Mouse (Mus musculus) left cerebral cortex, adult 11 months (tissue): ENCODE measurements around the gene Gucy1a1.

Source experiments
- DNase-seq: peaks from one replicate; pipeline ENCODE4 v3.0.0; 2022; ENCODE audit warnings: low spot score

Gene Gucy1a1

DNA sequence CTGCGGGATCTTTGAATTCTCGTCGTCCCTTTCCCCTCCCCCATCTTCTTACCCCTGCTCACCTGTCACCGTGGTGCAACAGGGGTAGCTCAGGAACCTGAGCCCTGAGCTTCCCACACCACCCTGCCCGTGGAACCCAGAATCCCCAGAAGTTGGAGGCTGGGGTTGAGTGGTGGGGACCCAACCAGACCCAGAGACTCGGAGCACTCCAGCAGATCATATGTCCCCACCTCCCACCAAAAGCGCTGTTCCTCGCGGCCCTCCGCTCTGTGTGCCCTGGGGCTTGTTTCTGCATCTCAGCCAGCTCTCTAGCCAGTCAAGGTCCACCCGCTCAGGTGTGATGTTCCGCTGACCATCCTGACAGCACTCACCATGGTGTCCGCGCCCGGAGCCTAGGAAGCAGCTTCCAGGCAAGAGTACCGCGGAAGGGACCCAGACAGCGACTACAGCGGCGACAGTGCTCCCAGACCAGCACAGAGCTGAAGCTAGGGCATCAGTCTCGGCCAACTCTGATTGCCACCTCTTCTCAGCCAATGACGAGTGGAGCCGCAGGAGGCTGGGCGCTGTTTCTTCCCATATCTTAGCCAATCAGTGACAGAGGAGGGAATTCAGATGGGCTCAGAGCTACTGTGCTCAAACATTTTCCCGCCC lies 71.3 kb downstream of the Gucy1a1 start, which contains the start of gene Gucy1b1:
Gucy1b1 (minus strand) TSS at position 489 of the 651 bp plus-strand sequence.
- DNase-seq = peak; percentile 83

DNA sequence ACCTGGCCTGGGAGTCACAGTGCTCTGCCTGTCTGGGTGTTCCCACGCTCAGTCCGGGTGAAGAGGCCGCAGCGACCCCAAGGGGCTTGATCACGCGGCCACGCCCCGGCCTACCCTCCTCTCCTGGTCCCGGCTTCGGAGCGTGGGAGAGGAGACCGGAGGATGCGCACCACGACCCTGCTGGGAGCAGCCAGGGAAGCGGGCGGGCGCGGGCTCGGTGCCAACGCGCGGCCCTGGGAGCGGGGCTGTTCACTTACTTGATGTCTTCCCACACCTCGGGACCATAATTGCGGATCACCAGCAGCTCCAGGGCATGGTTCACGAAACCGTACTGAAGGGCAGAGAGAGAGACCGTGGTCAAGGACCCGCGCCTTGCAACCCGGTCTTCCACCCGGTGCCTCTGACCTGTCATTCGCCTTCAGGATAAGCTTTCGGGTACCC lies 71.8 kb downstream of the Gucy1a1 start:
- DNase-seq = peak; percentile 62

DNA sequence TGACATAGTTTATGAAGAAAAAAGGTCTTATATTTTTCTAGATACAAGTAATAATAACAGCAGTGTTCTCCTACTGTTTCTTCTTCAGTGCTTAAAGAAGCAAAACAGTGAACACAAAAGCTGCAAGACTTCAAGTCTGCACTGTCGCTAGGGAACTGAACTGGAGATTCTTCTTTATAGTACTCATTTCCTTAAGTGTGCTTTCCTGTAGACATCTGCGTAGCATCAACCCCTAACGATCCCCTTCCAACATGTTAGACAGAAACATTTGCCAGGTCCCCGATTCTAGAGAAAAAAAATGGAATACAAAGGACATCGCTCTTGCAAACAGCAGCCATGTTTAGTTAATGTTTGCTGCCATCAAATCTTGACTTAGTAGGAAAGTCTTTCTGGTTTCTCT lies 77.8 kb downstream of the Gucy1a1 start:
- DNase-seq = no peak

DNA sequence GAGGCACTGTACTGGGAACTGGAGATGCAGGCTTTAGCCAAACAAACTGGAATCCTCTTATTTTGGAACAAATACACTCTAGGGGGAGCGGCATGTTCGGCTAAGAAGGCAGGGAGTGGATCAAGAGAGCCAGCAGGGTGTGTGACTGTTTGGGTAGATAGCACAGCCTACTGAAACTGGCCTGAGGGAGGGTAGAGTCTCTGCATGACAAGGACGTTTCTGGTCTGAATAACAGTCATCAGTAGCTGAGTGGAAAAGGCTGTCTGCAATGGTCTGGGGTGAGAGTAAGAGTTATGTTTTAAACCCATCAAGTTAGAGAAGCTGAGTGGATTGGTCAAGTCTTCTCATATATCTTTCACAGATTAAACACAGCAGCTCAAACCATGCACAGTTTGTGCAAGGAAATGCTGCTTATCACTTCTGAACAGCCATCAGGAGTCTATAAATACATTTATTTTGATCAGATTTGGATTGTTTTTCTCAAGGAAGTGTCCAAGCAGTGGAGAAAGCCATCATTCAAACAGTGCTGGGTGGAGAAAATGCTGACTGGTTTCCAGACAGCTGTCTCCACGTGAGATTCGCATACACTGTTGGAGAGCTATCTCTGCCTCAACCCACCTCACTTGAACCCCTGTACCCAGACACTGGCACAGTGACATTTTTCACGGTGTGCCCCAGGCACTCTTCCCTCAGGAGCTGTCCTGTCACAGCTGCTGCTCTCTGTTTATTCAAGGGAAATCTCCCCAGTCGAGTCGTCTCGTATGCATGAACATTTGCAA lies 84.0 kb downstream of the Gucy1a1 start:
- DNase-seq = no peak

DNA sequence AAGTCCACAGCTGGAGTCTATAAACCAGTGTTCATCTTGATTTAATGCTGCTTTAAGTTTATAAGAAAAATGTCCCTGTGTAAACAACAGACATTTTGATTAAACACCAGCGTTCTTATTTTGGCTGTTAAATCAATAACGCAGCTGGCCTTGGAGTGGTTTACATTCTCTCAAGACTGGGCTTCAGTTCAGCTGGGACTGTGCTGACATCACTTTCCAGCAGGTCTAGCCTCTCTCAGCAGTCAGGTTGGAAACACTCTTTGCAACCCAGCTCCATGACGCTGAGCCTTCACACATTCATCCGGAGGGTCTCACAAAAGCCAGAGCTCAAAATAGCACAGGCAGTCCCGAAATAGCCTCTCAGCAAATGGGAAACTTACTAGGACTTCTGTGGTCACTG lies 88.4 kb downstream of the Gucy1a1 start:
- no peak for DNase-seq

DNA sequence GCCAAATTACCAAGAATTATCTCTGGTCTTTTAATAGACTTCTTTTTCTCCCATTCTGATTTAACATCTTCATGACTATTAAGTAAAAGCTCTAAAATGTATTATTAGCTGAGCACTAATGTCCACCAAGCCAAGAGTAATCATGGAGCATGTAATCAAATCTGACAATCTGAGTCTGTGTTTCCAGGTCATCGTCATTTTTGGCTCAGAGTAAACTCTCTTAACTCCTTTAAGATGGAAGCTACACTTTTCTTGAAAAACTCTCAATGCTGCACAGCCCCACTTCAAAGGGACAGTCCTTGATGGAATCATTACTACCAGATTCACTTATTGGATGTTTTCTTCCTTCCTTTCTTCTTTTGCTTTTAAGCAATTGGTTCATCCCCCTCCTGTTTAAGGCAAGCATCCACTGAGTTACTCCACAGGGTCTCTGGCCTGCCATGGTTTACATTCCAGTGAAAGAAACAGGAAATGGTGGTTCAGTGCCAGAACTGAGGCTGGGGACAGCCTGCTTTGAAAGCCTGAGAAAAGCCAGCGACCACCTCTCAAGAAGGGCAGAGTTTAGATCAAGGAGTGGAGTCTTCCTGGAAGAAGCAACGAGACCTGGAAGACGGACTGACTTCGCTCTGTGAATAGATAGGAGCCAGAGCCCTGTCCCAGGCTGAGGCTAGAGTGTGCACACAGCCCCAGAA lies 91.2 kb downstream of the Gucy1a1 start:
- no peak for DNase-seq

DNA sequence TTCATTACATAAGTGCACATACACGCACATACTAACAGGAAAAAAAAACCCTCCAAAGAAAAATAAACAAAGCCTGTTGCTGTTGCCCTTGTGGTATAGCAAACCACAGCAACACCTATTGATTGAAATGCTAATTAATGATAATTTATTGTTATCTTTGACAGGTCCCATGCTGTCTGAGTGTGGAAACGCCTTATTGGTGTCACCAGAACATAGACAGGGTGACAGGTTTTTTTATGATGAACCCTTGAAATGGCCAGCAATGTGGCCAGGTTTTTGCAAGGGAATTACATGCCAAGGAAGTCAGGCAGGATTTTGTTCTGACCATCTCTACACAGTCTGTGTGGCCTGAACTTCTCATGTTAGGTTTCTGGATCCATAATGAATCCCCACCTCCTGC lies 93.6 kb downstream of the Gucy1a1 start:
- DNase-seq = no peak

DNA sequence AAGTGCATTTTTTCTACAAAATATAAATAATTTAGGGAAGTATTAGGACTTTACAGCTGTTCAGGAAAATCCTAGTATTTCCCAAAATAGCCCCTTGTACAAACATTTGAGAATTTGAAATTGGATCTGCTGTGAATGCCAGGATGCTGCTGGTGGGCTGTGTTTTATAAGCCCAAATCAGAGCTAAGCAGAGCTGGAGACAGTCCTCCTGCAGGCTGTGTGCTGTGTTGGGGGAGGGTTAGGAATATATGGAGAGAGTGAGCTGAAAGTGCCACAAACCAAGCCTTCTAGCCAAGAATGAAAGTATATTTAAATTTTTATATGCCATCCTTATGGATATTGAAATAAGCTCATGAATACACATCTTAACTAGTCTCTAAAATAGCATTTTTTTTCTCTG lies 94.1 kb downstream of the Gucy1a1 start:
- no peak for DNase-seq

DNA sequence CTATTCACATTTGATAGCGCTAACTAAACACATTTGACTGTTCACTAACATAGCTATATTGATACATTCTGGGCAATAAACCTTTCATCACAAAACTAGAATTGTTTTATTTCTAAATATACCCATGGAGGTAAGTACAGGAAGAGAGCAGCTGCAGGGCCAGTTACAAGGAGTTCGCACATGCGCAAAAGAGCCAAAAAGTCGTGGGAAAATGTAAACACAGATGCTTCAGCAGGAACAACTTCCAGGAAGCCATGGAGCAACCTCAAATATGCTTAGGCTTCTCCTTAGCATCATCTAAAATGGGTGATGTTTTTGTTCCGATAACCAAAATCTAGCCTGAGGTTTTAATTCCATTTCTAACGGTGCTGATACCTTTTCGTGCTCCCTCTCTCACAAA lies 96.9 kb downstream of the Gucy1a1 start:
- DNase-seq = no peak

DNA sequence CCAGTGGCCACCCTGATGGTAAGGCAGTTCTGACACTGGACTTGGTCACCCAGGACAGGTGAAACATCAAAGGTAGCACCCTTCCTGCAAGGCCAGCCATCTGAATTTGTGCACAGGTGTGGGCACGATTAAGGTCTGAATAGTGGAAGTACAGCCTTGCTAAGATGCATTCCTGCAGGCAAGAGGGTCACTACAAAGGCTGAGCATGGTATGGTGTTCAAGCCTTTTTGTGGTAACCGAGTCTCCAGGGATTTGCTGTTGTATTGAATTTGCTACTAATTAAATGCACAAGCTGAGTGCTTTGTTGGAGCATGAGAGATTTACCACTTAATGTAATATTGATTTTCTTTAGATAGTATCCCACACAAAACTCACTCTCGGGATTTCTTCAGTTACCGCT lies 97.5 kb downstream of the Gucy1a1 start:
- no peak for DNase-seq

DNA sequence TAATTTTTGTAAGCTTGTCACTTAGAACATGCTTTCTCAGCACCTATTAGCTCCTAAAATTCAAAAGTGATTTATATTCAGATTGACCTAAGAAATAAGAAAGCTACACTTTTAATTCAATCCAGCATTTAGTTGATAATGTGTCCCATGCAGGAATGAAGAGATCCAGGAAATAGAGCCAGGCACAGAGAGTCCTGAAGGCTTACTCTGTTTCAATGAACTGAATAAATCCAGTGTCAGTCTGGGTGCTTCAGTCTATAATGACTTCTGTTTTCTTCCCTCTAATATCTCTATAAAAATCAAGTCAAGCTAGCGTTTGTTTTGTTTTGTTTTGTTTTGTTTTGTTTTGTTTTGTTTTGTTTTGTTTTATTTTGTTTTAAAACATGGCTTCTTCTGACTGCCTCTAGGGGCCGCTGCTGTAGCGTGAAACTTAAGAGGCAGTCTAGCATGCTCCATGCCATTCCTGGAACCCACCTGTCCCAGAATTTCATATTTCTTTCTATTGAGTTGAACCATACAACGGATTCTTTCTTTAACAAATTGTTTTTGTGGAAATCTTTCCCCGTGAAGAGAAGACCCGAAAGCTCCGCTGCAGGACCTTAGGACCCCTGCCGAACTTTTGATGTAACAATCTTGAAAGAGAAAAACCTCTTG lies 98.4 kb downstream of the Gucy1a1 start:
- DNase-seq = no peak

DNA sequence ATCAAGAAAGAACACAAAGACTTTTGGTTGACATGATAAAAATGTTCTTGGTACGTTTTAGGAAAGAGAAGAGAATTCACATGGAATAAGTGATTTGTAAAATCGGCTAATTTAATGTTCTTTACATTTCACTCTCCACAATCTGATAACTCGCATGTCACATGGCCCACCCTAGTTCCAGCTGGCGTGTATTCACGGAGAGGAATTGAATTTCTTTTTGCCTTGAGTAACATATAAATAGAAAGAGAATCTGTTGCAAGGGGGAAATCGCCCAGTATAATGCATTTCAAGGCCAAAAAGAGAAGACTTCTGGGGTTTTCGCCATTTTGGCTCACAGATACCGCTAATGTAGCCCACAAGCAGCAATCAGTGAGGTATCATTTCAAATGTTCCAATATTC lies 99.5 kb downstream of the Gucy1a1 start:
- no peak for DNase-seq

DNA sequence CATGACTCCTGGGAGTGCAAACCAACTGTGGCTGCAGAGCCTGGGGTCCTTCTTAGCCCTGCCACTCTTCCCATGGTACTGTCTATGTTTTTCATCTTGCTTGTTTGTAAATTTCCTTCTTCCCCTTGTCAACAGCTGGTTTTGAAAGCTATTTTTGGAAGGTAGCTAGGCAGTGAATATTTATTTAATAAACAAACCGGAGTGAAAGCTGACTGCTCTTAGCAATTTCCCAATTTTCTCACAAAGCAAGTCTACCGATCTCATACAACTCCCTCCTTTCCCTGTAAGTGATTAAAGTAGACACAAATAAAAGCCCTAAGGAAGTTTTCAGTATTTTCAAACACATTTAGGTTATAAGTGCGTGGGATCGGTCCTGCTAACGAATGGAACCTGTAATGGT lies 100.7 kb downstream of the Gucy1a1 start:
- DNase-seq = no peak

DNA sequence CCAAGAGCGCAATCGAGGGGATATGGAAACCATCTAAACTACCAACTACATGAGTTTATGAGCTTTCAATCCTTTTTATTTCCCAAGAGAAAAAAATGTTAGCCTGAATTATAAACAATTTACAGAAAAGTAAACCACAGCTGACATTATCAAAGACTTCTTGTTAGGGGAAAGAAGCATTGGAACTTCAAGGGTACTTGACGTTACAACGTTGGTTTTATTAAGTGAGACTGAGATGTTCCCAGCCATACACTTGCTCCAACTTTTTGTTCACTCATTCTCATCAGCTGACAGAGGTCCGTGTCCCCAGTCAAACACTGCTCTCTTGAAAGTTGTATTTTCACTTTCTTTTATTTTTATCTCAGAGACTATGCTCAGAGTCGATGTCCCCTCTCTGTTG lies 101.9 kb downstream of the Gucy1a1 start:
- DNase-seq = no peak
